Mouse (Mus musculus) ES-E14 (cell line): ENCODE measurements around the gene Gm49450.

Experiments
- CHD2 ChIP-seq: IDR thresholded peaks from 2 replicates; pipeline ENCODE4 v1.6.1; 2014; ENCODE audit warnings: mild to moderate bottlenecking, low read depth, low read length, inconsistent platforms
- MAFK ChIP-seq: IDR thresholded peaks from 2 replicates; pipeline ENCODE4 v1.6.1; 2014; ENCODE audit warnings: mild to moderate bottlenecking, low read depth, low read length, inconsistent platforms; ENCODE audit not compliant: insufficient read depth
- ZC3H11A ChIP-seq: IDR thresholded peaks from 2 replicates; pipeline ENCODE4 v1.6.1; 2012; ENCODE audit warnings: low read depth, mild to moderate bottlenecking, inconsistent platforms, low read length, borderline replicate concordance
- ZNF384 ChIP-seq: IDR thresholded peaks from 2 replicates; pipeline ENCODE4 v1.6.1; 2012; ENCODE audit warnings: low read depth, low read length, inconsistent platforms

DNA sequence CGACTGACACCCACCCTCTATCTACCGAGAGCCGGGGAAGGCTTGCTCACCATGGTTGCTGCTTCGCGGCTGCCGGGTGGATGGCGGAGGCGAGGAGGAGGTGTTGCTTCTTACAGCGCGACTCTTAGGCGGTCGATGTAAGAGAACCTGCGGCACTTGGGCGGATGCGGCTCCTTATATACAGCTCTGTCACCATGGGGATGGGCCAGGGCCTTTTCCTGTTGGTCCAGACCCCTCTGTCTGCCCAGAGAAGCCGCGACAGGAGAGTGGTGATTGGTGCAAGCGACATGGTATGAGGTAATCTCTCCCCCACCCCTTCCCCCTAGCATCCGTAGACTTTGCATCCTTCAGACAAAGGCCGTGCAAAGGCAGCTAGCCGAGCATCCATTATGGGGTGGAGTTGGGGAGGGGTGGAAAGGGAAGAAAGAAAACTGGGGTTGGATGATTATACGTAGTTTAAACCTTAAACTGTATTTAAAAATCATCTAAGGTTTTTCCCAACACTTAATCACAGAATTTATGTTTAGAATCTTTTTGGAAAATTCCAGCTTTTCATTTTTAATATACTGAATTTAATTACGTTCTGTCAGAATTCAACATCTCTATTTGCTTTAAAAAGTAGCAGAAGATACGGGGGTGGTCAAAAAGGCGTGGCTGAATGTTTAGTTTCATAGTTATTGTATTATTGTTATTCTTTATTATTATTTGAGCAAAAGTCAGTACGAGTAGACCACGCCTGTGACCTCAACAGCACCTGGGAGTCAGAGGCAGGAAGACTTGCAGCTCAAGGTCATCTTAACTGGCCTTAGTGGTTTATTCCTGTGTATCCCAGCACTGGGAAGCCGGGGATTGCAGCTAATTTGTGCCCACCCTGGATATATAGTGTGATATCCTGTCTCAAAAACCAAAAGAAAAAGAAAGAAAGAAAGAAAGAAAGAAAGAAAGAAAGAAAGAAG lies at the start of gene Gm49450, which contains the start of gene Tuba1a:
- TF ChIP-seq ZNF384 (no peak), MAFK (no peak), ZC3H11A (no peak), CHD2 (no peak)
